Mouse (Mus musculus): ENCODE measurements around the gene Slc37a1. TPM values are rescaled to one million over a fixed set of nuclear protein-coding genes. Genes with fewer than 3 reads are reported as not detected.

The Slc37a1 gene
- total RNA-seq (2012; rRNA removed) (10.3 and 15.0 TPM in 2 replicates), polyA plus RNA-seq (2012; ENCODE audit: insufficient read depth in 1 of 2, insufficient read length in 2 of 2, low read depth in 1 of 2, low replicate concordance in 2 of 2, missing spikeins in 1 of 2) (10 to 100 TPM in 1 of 2 experiments, not detected in 1; 14.2 TPM)

GRCm38 (mm10) chr17:31286492-31286891 lies at the start of gene Slc37a1:
TSS of gene Slc37a1 (plus strand) at chr17:31286792.
- no peak for TF ChIP-seq E2F4 (IDR thresholded peaks at IDR 0.05; ENCODE audit: borderline replicate concordance, low read depth, low read length)
- TF ChIP-seq USF1 (IDR thresholded peaks at IDR 0.05; ENCODE audit: low read depth, low read length): 0 out of 2 replicates have a peak, but pooled peaks have one; percentile 38
- no peak for TF ChIP-seq UBTF (IDR thresholded peaks at IDR 0.05; ENCODE audit: borderline replicate concordance, insufficient read depth, low read depth, low read length)
- Histone ChIP-seq H3K4me3 (ENCODE audit: control insufficient read depth in 1 of 2, insufficient read depth in 1 of 2, low read depth in 2 of 2, low read length in 2 of 2) (peak within 1 kb of the TSS; percentile 82 to 95), H3K27me3 (ENCODE audit: control insufficient read depth in 1 of 2, insufficient read depth in 2 of 2, low read length in 2 of 2) (no peaks in the 10 kb centered on the region; a peak in 1 of 4 replicates), H3K9ac (ENCODE audit: control insufficient read depth, low read depth, low read length, poor library complexity, severe bottlenecking) (peak within 1 kb of the TSS; percentile 85), H3K79me2 (ENCODE audit: control insufficient read depth, insufficient read depth, low read length, poor library complexity) (no peaks in the 10 kb centered on the region; the same call in 1 of the 2 replicates), H3K27ac (ENCODE audit: control insufficient read depth, low read depth, low read length) (peak within 1 kb of the TSS; percentile 60), H3K4me1 (ENCODE audit: control insufficient read depth in 1 of 2, insufficient read depth in 2 of 2, low read length in 2 of 2) (peaks cover 4 to 22% of the 10 kb centered on the region in 2 experiments; a peak in 3 of 4 replicates), H3K9me3 (replicated peaks; ENCODE audit: insufficient read depth, low read length) (no peaks in the 10 kb centered on the region), H3K36me3 (ENCODE audit: control insufficient read depth in 1 of 2, insufficient read depth in 2 of 2, low read length in 2 of 2) (peaks cover 0 to 7% of the 10 kb centered on the region in 2 experiments; a peak in 2 of 4 replicates)
- no peak for DNase-seq (ENCODE audit: low read depth, low spot score)

GRCm38 (mm10) chr17:31238234-31239020 lies 48.2 kb upstream of the Slc37a1 start:
- H3K9ac ChIP-seq (ENCODE audit: control insufficient read depth, low read depth, low read length, poor library complexity, severe bottlenecking): no peak overlapping the region
- DNase-seq (ENCODE audit: low read depth, low spot score): peak; percentile 62
- H3K4me1 ChIP-seq (ENCODE audit: control insufficient read depth in 1 of 2, insufficient read depth in 2 of 2, low read length in 2 of 2): peaks cover 13 to 22% of the 10 kb centered on the region in 2 experiments
- peaks cover 17 to 18% of the 10 kb centered on the region in 2 experiments for H3K36me3 ChIP-seq (ENCODE audit: control insufficient read depth in 1 of 2, insufficient read depth in 2 of 2, low read length in 2 of 2)
- H3K79me2 ChIP-seq (ENCODE audit: control insufficient read depth, insufficient read depth, low read length, poor library complexity): no peaks in the 10 kb centered on the region
- peak overlapping the region; percentile 23; the same call in 1 of the 2 replicates for H3K27ac ChIP-seq (ENCODE audit: control insufficient read depth, low read depth, low read length)
- H3K27me3 ChIP-seq (ENCODE audit: control insufficient read depth in 1 of 2, insufficient read depth in 2 of 2, low read length in 2 of 2): no peaks in the 10 kb centered on the region
- no peak overlapping the region for H3K4me3 ChIP-seq (ENCODE audit: control insufficient read depth in 1 of 2, insufficient read depth in 1 of 2, low read depth in 2 of 2, low read length in 2 of 2)
- no peaks in the 10 kb centered on the region; the same call in 1 of the 2 replicates for H3K9me3 ChIP-seq (replicated peaks; ENCODE audit: insufficient read depth, low read length)
- no peak for TF ChIP-seq TBP (IDR thresholded peaks at IDR 0.05; ENCODE audit: low read depth, low read length)
- no peak for TF ChIP-seq ZNF384 (IDR thresholded peaks at IDR 0.05; ENCODE audit: low read depth, low read length)
- peak; percentile 68; the same call in 1 of the 2 replicates for TF ChIP-seq POLR2AphosphoS2 (IDR thresholded peaks at IDR 0.05; ENCODE audit: low read length)
- TF ChIP-seq KAT2A (conservative IDR thresholded peaks at IDR 0.05; ENCODE audit: low read depth, low read length): no peak; the same call in 1 of the 2 replicates
- 0 out of 2 replicates have a peak, but pooled peaks have one; percentile 37 for TF ChIP-seq ZMIZ1 (IDR thresholded peaks at IDR 0.05; ENCODE audit: low read depth, low read length)
- no peak for TF ChIP-seq ELF1 (IDR thresholded peaks at IDR 0.05; ENCODE audit: low read depth, low read length)
- TF ChIP-seq ETS1 (IDR thresholded peaks at IDR 0.05; ENCODE audit: low read depth, low read length): peak; percentile 87
- peak; percentile 94 for TF ChIP-seq BHLHE40 (IDR thresholded peaks at IDR 0.05; ENCODE audit: borderline replicate concordance, low read depth, low read length)
- no peak for TF ChIP-seq MAX (IDR thresholded peaks at IDR 0.05; ENCODE audit: low read length)
- TF ChIP-seq GATA1 (IDR thresholded peaks at IDR 0.05; ENCODE audit: low read depth, low read length): peak; percentile 95
- peak; percentile 56 for TF ChIP-seq TAL1 (IDR thresholded peaks at IDR 0.05; ENCODE audit: low read length)
- TF ChIP-seq MYB (IDR thresholded peaks at IDR 0.05; ENCODE audit: low read depth, low read length): 0 out of 2 replicates have a peak, but pooled peaks have one; percentile 38
- no peak for TF ChIP-seq USF2 (IDR thresholded peaks at IDR 0.05; ENCODE audit: borderline replicate concordance in 1 of 2, insufficient read depth in 1 of 2, low read depth in 1 of 2, low read length in 2 of 2)
- no peak for TF ChIP-seq CHD1 (IDR thresholded peaks at IDR 0.05; ENCODE audit: low read depth, low read length)
- no peak for TF ChIP-seq UBTF (IDR thresholded peaks at IDR 0.05; ENCODE audit: borderline replicate concordance, insufficient read depth, low read depth, low read length)
- TF ChIP-seq HCFC1 (IDR thresholded peaks at IDR 0.05; ENCODE audit: low read depth, low read length): no peak
- no peak for TF ChIP-seq NELFE (IDR thresholded peaks at IDR 0.05; ENCODE audit: low read depth, low read length)
- peak; percentile 30; the same call in 1 of the 2 replicates for TF ChIP-seq MXI1 (IDR thresholded peaks at IDR 0.05; ENCODE audit: low read depth, low read length)
- TF ChIP-seq GABPA (IDR thresholded peaks at IDR 0.05; ENCODE audit: low read depth, low read length): no peak
- TF ChIP-seq MYC (IDR thresholded peaks at IDR 0.05; ENCODE audit: low read depth, low read length): no peak
- no peak for TF ChIP-seq JUND (IDR thresholded peaks at IDR 0.05; ENCODE audit: low read depth, low read length)
- TF ChIP-seq CTCF (IDR thresholded peaks at IDR 0.05 in 2 of 3, conservative IDR thresholded peaks at IDR 0.05 in 1 of 3; ENCODE audit: control insufficient read depth in 1 of 3, insufficient read depth in 1 of 3, low read depth in 2 of 3, low read length in 3 of 3, poor library complexity in 1 of 3, severe bottlenecking in 1 of 3): no peak
- peak; percentile 89 for TF ChIP-seq RCOR1 (IDR thresholded peaks at IDR 0.05; ENCODE audit: low read depth, low read length)
- TF ChIP-seq ZKSCAN1 (IDR thresholded peaks at IDR 0.05; ENCODE audit: low read depth, low read length): no peak
- TF ChIP-seq MAZ (IDR thresholded peaks at IDR 0.05; ENCODE audit: low read depth, low read length): peak; percentile 75; the same call in 1 of the 2 replicates
- no peak for TF ChIP-seq RAD21 (IDR thresholded peaks at IDR 0.05; ENCODE audit: low read depth, low read length)
- no peak for TF ChIP-seq POLR2A (IDR thresholded peaks at IDR 0.05; ENCODE audit: control insufficient read depth in 1 of 2, insufficient read depth in 1 of 2, low read depth in 1 of 2, low read length in 2 of 2, poor library complexity in 1 of 2)

All from MEL (cell line).